Mouse (Mus musculus): Measurements from ENCODE around the gene Upk3a.

GRCm38 (mm10) chr15:85047865-85048264 lies 30.9 kb downstream of the Upk3a start:
- no peak for TF ChIP-seq CTCF (IDR thresholded peaks at IDR 0.05; ENCODE audit: extremely low read depth, insufficient read depth, insufficient read length, insufficient replicate concordance)
- no peak for TF ChIP-seq POLR2A (IDR thresholded peaks at IDR 0.05; ENCODE audit: low read depth, low read length)
